Mouse (Mus musculus) small intestine, adult 2 months (tissue): ENCODE measurements around the gene Spg21. TPM values are rescaled to one million over a fixed set of nuclear protein-coding genes. Genes with fewer than 3 reads are reported as not detected.

ENCODE experiments used
- H3K27ac ChIP-seq: fragments of 200-500 bp; 2 replicates; pipeline ENCODE4 v1.5.1; 2012; ENCODE audit warnings: low read depth, low read length, control low read depth, inconsistent platforms; ENCODE audit not compliant: insufficient read depth
- H3K27me3 ChIP-seq: fragments of 200-500 bp; 2 replicates; pipeline ENCODE4 v1.6.1; 2012; ENCODE audit warnings: mild to moderate bottlenecking, moderate library complexity, low read length, inconsistent platforms; ENCODE audit not compliant: control insufficient read depth, insufficient read depth
- H3K36me3 ChIP-seq: fragments of 200-500 bp; 2 replicates; pipeline ENCODE4 v1.6.1; 2012; ENCODE audit warnings: mild to moderate bottlenecking, low read length, control low read depth, inconsistent platforms; ENCODE audit not compliant: control insufficient read depth, insufficient read depth
- H3K4me1 ChIP-seq: fragments of 200-500 bp; 2 replicates; pipeline ENCODE4 v1.6.1; 2012; ENCODE audit warnings: low read length, inconsistent platforms, mixed read lengths; ENCODE audit not compliant: control insufficient read depth, insufficient read depth, insufficient read length
- H3K4me3 ChIP-seq: fragments of 200-500 bp; 2 replicates; pipeline ENCODE4 v1.5.1; 2012; ENCODE audit warnings: low read depth, mild to moderate bottlenecking, control low read depth, inconsistent platforms, low read length, moderate library complexity
- CTCF ChIP-seq: fragments of 200-500 bp; IDR thresholded peaks from 2 replicates; pipeline ENCODE4 v1.5.1; 2012; ENCODE audit warnings: low read depth, mild to moderate bottlenecking, control low read depth, inconsistent platforms, low read length, moderate library complexity, mixed read lengths; ENCODE audit not compliant: insufficient replicate concordance, insufficient read length; ENCODE audit errors: extremely low read depth
- POLR2A ChIP-seq: fragments of 200-500 bp; IDR thresholded peaks from 2 replicates; pipeline ENCODE4 v1.6.1; 2012; ENCODE audit warnings: low read depth, mild to moderate bottlenecking, control low read depth, inconsistent platforms, low read length, moderate library complexity
- WGBS: fragments of 180-500 bp; shearing (Covaris S2); methylation state at CpG from one replicate; pipeline ENCODE4 v1.1.7; 2018; 5-methylcytosine and 5-hydroxymethylcytosine counted together
- polyA plus RNA-seq: library from polyadenylated mRNA; depleted of rRNA; stranded (reverse); fragments of >200 nt; gene quantifications from 2 replicates; pipeline ENCODE4 v1.2.3, GENCODE M21; 2012

The Spg21 gene
- polyA plus RNA-seq, 1 experiment = 9.7 TPM

DNA sequence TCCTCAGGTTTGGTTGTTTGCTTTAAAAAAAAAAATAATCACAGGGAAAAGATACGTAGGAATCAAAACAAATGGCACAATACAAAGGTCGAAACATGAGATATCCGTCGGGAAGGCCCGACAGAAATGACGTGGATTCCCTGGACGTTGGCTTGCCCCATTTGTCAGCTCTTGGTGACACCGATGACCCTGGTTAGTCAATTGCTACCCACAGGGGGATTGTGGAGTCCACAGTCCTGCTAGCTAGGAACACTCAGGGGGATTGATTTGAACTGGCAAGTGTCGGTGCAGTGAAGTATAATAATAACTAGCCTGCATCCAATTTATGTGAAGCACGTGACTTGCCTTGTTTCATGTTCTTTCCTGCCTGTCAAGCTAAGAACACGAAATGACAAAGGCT, 6.9 kb downstream of the Spg21 start:
- H3K27ac ChIP-seq = no peak overlapping the region
- H3K27me3 ChIP-seq = no peaks in the 10 kb centered on the region
- 76% methylated on average over 11 of the region's 11 CpGs for WGBS
- TF ChIP-seq POLR2A (no peak), CTCF (no peak)
- H3K4me3 ChIP-seq = no peak overlapping the region
- peaks cover 33% of the 10 kb centered on the region for H3K36me3 ChIP-seq
- H3K4me1 ChIP-seq = peaks cover 6% of the 10 kb centered on the region; the same call in 1 of the 2 replicates

DNA sequence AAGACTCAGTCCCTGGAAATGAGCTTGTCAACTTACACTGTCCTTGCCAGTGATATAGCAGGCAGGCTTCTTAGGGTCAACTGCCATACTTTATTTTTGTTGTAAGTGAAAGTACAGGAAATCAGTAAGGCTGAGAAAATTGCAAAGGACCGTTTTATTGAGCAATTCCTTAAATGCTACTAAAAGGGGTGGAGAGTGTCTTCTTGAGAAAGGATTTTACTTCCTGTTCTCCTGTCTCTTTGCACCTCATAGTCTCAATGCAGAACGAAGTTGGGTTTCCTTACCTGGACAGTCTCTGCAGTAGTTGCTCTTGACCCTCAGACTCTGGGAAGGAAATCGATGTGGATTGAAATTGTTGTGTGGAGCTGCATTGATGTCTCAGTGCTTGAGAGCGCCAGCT, 12.0 kb downstream of the Spg21 start:
- Histone ChIP-seq H3K36me3 (peaks cover 43% of the 10 kb centered on the region), H3K27ac (no peak overlapping the region), H3K4me3 (no peak overlapping the region), H3K4me1 (no peaks in the 10 kb centered on the region), H3K27me3 (no peaks in the 10 kb centered on the region)
- WGBS = 83% methylated on average over 4 of the region's 4 CpGs
- no peak for TF ChIP-seq POLR2A
- no peak for TF ChIP-seq CTCF

DNA sequence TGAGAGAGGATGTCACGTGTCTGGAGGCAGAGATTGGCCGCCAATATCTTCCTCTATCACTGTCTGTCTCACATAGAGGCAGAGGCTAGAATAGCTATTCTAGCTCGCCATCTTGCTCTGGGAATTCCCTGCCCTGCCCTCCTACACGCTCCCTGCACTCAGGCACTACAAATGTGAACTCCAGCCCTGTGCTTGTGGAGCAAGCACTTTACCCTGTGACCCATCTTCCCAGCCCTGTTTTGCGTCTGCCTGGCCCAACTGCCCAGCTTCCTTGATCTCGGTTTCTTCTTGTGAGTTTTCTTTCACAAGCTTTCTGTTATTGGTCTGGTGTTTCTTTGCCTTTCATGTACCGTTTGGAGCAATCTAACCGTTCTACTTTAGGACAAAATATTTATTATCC, 18.4 kb downstream of the Spg21 start:
- WGBS = 86% methylated on average over 8 of the region's 8 CpGs
- H3K36me3 ChIP-seq = peaks cover 50% of the 10 kb centered on the region
- TF ChIP-seq CTCF = no peak
- no peak for TF ChIP-seq POLR2A

DNA sequence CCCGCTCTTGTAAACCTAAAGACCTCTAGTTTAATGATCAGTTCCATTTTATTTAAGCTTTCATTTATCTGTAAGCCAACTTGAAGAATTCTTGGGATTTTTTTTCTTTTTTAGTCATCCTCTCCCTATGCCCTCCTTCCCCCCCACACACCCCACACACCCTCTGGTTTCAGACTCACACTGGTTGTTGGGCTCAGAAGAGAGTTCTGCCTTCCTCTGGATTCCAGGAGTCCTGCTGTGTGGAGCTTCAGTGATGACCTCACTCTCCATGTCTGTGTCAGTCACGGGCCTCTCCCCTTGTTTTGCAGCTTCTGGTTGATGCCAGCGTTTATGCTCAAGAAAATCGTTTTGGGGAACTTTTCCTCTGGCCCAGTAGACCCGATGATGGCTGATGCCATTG, 19.3 kb downstream of the Spg21 start:
- Histone ChIP-seq H3K4me1 (no peaks in the 10 kb centered on the region), H3K36me3 (peaks cover 50% of the 10 kb centered on the region), H3K27me3 (no peaks in the 10 kb centered on the region), H3K27ac (no peak overlapping the region), H3K4me3 (no peak overlapping the region)
- 86% methylated on average over 5 of the region's 5 CpGs for WGBS
- TF ChIP-seq POLR2A = no peak
- TF ChIP-seq CTCF = no peak

More for the DNA sequence above, 18.4 kb downstream of the Spg21 start:
- H3K27ac ChIP-seq = no peak overlapping the region
- no peaks in the 10 kb centered on the region for H3K27me3 ChIP-seq
- no peak overlapping the region for H3K4me3 ChIP-seq
- no peaks in the 10 kb centered on the region for H3K4me1 ChIP-seq

DNA sequence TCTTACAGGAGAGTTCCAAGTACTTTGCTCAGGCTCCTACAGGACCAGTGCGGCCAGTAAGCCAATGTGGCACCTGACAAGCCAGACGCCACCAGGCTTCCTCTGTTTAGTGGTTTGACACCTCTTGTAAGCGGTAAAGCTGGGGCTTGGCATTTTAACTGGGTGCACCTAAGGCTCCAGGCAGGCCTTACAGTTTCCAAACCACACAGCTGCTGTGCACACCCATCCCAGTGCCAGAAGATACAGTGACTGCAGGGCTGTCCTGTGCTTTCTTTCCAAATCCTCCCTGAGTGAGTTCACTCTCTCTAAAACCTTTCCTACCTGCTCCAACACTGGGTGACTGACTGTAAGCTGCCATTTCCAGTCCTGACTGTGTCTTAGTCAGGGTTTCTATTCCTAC, 30.7 kb downstream of the Spg21 start:
- 90% methylated on average over 3 of the region's 3 CpGs for WGBS
- Histone ChIP-seq H3K27ac (no peak overlapping the region), H3K4me3 (no peak overlapping the region), H3K36me3 (peaks cover 13% of the 10 kb centered on the region), H3K27me3 (no peaks in the 10 kb centered on the region), H3K4me1 (no peaks in the 10 kb centered on the region)
- TF ChIP-seq POLR2A (no peak), CTCF (no peak)

DNA sequence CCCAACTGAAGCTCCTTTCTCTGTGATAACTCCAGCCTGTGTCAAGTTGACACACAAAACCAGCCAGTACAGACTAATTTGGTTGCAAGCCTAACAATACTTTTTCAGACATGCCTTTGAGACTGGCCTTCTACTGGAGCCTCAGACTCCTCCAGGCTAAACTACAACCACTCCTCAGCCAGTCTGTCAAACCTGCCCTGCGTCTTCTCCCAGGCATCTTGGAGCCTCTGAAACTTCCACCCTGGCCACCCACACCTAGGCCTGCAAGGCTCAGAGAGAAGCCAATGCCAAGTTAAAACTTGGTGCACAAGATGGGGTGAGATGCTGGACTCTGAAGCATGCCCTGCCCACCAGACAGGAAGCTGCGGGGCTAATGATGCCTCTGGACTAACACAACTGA, 31.6 kb downstream of the Spg21 start:
- no peak for TF ChIP-seq CTCF
- TF ChIP-seq POLR2A = no peak
- Histone ChIP-seq H3K27ac (no peak overlapping the region), H3K36me3 (peaks cover 5% of the 10 kb centered on the region), H3K4me1 (no peaks in the 10 kb centered on the region), H3K4me3 (no peak overlapping the region), H3K27me3 (no peaks in the 10 kb centered on the region)
- 79% methylated on average over 2 of the region's 2 CpGs for WGBS

DNA sequence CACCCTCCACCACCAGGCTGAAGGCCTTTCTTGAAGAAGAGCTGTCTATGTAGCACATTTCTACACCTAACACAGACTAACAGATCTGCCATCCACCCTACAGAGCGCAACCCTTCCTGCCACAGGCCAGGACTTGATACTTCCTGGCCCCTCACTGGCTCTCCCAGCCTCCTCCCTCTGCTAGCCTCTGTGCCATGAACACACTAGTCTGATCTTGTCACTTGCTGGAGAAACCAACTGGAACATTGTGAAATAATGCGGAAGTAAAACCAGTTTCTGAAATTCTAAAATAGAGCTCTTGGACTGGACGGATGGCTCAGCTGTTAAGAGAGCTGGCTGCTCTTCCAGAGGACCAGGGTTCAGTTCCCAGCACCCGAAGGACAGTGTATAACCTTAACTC, 32.1 kb downstream of the Spg21 start:
- Histone ChIP-seq H3K27me3 (no peaks in the 10 kb centered on the region), H3K36me3 (peaks cover 3% of the 10 kb centered on the region; the same call in 1 of the 2 replicates), H3K4me3 (no peak overlapping the region), H3K27ac (no peak overlapping the region), H3K4me1 (no peaks in the 10 kb centered on the region)
- no peak for TF ChIP-seq POLR2A
- TF ChIP-seq CTCF = no peak
- 91% methylated on average over 4 of the region's 4 CpGs for WGBS

DNA sequence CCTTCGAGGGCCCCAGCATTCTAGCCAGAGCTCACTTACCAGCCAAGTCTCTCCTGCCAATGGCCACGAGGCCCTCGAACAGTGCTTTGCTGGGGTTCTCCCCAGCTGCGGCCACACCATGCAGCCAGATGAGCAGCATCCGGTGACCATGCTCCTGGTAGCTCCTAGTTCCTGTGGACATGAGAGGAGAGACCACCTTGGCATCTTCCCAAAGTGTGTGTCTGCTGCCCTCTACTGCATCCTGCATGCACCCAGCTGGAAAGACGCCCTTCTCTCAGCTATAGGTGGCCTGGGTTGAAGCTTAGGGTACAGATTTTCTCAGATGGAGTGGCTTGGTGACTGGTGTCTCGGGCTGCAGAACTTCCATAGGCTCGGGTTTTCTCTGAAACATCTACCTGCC, 41.4 kb downstream of the Spg21 start:
- Histone ChIP-seq H3K27ac (no peak overlapping the region), H3K27me3 (no peaks in the 10 kb centered on the region), H3K4me1 (no peaks in the 10 kb centered on the region), H3K36me3 (no peaks in the 10 kb centered on the region), H3K4me3 (no peak overlapping the region)
- TF ChIP-seq CTCF (no peak), POLR2A (no peak)
- WGBS = 50% methylated on average over 8 of the region's 8 CpGs
